Mouse (Mus musculus) kidney, adult 2 months (tissue): ENCODE measurements around the gene Dhx29. TPM values are rescaled to one million over a fixed set of nuclear protein-coding genes. Genes with fewer than 3 reads are reported as not detected.

Source experiments
- DNase-seq: peaks from one replicate; pipeline ENCODE4 v3.0.0; 2021
- H3K27ac ChIP-seq: fragments of 200-500 bp; 2 replicates; pipeline ENCODE4 v1.5.1; 2012; ENCODE audit warnings: low read depth, low read length, control low read depth, inconsistent platforms; ENCODE audit not compliant: insufficient read depth
- H3K27me3 ChIP-seq: fragments of 200-500 bp; replicated peaks from 2 replicates; pipeline ENCODE4 v1.6.1; 2012; ENCODE audit warnings: mild to moderate bottlenecking, moderate library complexity, low read length, inconsistent platforms; ENCODE audit not compliant: control insufficient read depth, insufficient read depth
- H3K36me3 ChIP-seq: fragments of 200-500 bp; 2 replicates; pipeline ENCODE4 v1.6.1; 2012; ENCODE audit warnings: mild to moderate bottlenecking, moderate library complexity, low read length, inconsistent platforms; ENCODE audit not compliant: control insufficient read depth, insufficient read depth
- H3K4me1 ChIP-seq: fragments of 200-500 bp; 2 replicates; pipeline ENCODE4 v1.6.1; 2011; ENCODE audit warnings: low read length; ENCODE audit not compliant: control insufficient read depth, insufficient read depth
- H3K4me3 ChIP-seq: fragments of 200-500 bp; 2 replicates; pipeline ENCODE4 v1.5.1; 2011; ENCODE audit warnings: mild to moderate bottlenecking, low read depth, low read length, control low read depth; ENCODE audit not compliant: insufficient read depth
- CTCF ChIP-seq: fragments of 200-500 bp; conservative IDR thresholded peaks from 2 replicates; pipeline ENCODE4 v1.5.1; 2011; ENCODE audit warnings: low read depth, mild to moderate bottlenecking, control low read depth, low read length, moderate library complexity, mixed read lengths; ENCODE audit not compliant: insufficient read depth, insufficient read length
- POLR2A ChIP-seq: fragments of 200-500 bp; IDR thresholded peaks from one replicate; pipeline ENCODE4 v1.6.1; 2011; ENCODE audit warnings: low read depth, low read length, control low read depth
- WGBS: fragments of 180-500 bp; shearing (Covaris S2); methylation state at CpG from one replicate; pipeline ENCODE4 v1.1.7; 2018; 5-methylcytosine and 5-hydroxymethylcytosine counted together
- polyA plus RNA-seq: library from polyadenylated mRNA; depleted of rRNA; stranded (reverse); fragments of >200 nt; gene quantifications from 2 replicates; pipeline ENCODE4 v1.2.3, GENCODE M21; 2012

The Dhx29 gene
- polyA plus RNA-seq, 1 experiment = 3.9 TPM

DNA sequence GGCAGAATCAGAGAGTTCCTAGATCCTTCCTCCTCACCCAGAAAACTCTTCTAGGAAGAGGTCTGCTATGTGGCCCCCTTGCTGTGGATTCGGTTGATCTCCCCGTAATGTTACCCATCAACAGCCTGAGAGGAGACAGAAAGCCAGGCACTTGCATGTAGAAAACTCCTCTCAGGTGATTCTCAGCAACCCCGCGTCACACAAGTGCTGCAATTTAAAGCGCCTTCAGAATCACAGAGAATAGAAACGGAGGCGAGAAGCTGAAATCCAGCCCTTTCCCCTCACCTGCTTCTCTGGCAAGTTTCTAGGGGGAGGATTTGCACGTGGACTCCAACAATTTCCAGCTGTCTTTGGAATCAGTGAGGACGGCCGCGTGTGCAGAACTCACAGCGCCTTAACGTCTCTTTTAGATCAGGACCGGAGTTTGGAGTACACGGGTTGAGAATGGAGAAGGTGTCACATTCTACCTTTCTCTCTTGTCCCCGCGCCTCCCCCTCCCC lies 59.2 kb downstream of the Dhx29 start:
- DNase-seq = no peak
- 7% methylated on average over 17 of the region's 17 CpGs for WGBS
- Histone ChIP-seq H3K36me3 (no peaks in the 10 kb centered on the region), H3K4me3 (no peak overlapping the region), H3K27me3 (no peaks in the 10 kb centered on the region), H3K4me1 (0 out of 2 replicates have a peak, but pooled peaks cover 3% of the 10 kb centered on the region), H3K27ac (no peak overlapping the region)
- TF ChIP-seq CTCF = no peak
- no peak for TF ChIP-seq POLR2A

- DNase-seq = peak; percentile 98
- H3K4me1 ChIP-seq = 0 out of 2 replicates have a peak, but pooled peaks cover 3% of the 10 kb centered on the region
- no peaks in the 10 kb centered on the region for H3K27me3 ChIP-seq
- TF ChIP-seq CTCF = no peak
- peak; percentile 80 for TF ChIP-seq POLR2A
- H3K27ac ChIP-seq = no peak within 1 kb of the TSS
- H3K4me3 ChIP-seq = peak within 1 kb of the TSS; percentile 47
- WGBS = 1% methylated on average over 47 of the region's 47 CpGs
- H3K36me3 ChIP-seq = no peaks in the 10 kb centered on the region
Observed at GRCm38 (mm10) chr13:112987532-112987943, 60.3 kb downstream of the Dhx29 start, which contains the start of gene Ccno. Gene Ccno (plus strand): TSS chr13:112987802.

GRCm38 (mm10) chr13:112987991-112988390 lies 60.7 kb downstream of the Dhx29 start:
- under 1% methylated on average over 39 of the region's 39 CpGs for WGBS
- no peak overlapping the region for H3K27ac ChIP-seq

DNA sequence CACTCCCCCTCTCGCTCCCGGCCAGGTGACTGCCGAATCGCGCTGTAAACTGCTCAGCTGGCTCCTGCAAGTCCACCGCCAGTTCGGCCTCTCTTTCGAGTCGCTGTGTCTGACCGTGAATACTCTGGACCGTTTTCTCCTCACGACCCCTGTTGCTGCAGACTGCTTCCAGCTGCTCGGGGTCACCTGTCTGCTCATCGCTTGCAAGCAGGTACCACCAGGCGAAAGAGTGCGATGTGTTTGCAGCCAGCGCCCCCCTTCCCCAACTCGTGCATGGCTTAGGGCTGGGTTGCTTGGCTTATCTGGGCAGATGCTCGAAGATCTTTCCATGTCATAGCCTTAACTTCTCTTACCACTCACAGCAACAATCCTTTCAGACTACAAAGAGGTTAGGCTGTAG lies 61.6 kb downstream of the Dhx29 start:
- DNase-seq = no peak
- 3% methylated on average over 19 of the region's 19 CpGs for WGBS
- TF ChIP-seq POLR2A (no peak), CTCF (no peak)
- Histone ChIP-seq H3K27ac (no peak overlapping the region), H3K27me3 (peaks cover 4% of the 10 kb centered on the region; the same call in 1 of the 2 replicates), H3K36me3 (no peaks in the 10 kb centered on the region), H3K4me3 (no peak overlapping the region), H3K4me1 (peaks cover 4% of the 10 kb centered on the region; the same call in 1 of the 2 replicates)

More at GRCm38 (mm10) chr13:112987991-112988390, 60.7 kb downstream of the Dhx29 start:
- TF ChIP-seq POLR2A (no peak), CTCF (no peak)
- Histone ChIP-seq H3K4me1 (0 out of 2 replicates have a peak, but pooled peaks cover 3% of the 10 kb centered on the region), H3K27me3 (no peaks in the 10 kb centered on the region), H3K36me3 (no peaks in the 10 kb centered on the region), H3K4me3 (peak overlapping the region; percentile 47)
- DNase-seq = no peak

DNA sequence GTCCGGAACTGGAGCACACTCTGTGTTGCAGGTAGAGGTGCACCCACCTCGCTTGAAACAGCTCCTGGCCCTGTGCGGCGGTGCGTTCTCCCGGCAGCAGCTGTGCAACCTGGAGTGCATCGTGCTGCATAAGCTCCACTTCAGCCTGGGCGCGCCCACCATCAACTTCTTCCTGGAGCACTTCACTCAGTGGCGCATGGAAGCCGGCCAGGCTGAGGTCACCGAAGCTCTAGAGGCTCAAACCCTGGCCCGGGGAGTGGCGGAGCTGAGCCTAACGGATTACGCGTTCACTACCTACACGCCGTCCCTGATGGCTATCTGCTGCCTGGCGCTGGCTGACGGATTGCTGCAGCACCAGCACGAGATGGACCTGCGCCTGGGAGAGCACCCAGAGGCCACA lies 62.3 kb downstream of the Dhx29 start:
- Histone ChIP-seq H3K4me1 (peaks cover 6% of the 10 kb centered on the region; the same call in 1 of the 2 replicates), H3K4me3 (no peak overlapping the region), H3K27me3 (peaks cover 7% of the 10 kb centered on the region), H3K27ac (no peak overlapping the region), H3K36me3 (no peaks in the 10 kb centered on the region)
- DNase-seq = no peak
- 4% methylated on average over 23 of the region's 23 CpGs for whole genome bisulfite sequencing
- TF ChIP-seq CTCF (no peak), POLR2A (no peak)

DNA sequence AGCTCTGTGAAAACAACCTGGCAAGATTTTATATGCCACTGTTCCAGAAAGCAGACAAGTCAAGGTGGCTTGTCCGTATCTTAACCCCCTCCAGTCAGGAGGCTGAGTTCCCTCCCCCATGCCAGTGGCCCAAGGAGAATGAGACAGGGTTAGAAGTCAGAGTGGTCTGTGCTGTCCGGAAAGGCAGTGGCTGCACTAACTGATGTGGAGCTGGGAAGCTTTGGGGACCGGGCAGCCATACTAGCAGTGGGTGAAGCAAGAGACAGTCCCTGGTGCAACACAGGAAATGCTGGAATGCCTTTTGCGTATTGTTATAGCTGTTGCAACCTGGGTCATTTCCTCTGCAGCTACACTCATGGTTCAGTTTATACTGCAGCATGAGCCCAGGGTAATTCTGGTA lies 63.1 kb downstream of the Dhx29 start:
- no peaks in the 10 kb centered on the region for H3K36me3 ChIP-seq
- H3K4me3 ChIP-seq = no peak overlapping the region
- peaks cover 6% of the 10 kb centered on the region; the same call in 1 of the 2 replicates for H3K4me1 ChIP-seq
- no peak for DNase-seq
- H3K27ac ChIP-seq = no peak overlapping the region
- WGBS = 18% methylated on average over 4 of the region's 4 CpGs
- peaks cover 7% of the 10 kb centered on the region for H3K27me3 ChIP-seq
- TF ChIP-seq CTCF = no peak
- TF ChIP-seq POLR2A = no peak

- peak; percentile 41 for DNase-seq
- no peak for TF ChIP-seq CTCF
- TF ChIP-seq POLR2A = no peak
- Histone ChIP-seq H3K36me3 (no peaks in the 10 kb centered on the region), H3K4me1 (peaks cover 6% of the 10 kb centered on the region; the same call in 1 of the 2 replicates), H3K4me3 (peak within 1 kb of the TSS; percentile 22; the same call in 1 of the 2 replicates), H3K27me3 (peaks cover 7% of the 10 kb centered on the region), H3K27ac (no peak within 1 kb of the TSS)
- under 1% methylated on average over 63 of the region's 63 CpGs for WGBS
Observed at GRCm38 (mm10) chr13:112993531-112994152, 66.4 kb downstream of the Dhx29 start, which contains the start of gene Mcidas. Gene Mcidas (plus strand): TSS chr13:112993845.
